Mouse (Mus musculus): ENCODE results near the gene Gdf7. TPM values are rescaled to one million over a fixed set of nuclear protein-coding genes. Genes with fewer than 3 reads are reported as not detected.
A peak's percentile ranks its signal among the peaks of the same experiment; 100 is the strongest.

Gene Gdf7
- polyA plus RNA-seq, 1 experiment from 2014 or later, result 0.16 TPM

- 64% methylated on average over 6 of the region's 6 CpGs for WGBS
- Histone ChIP-seq H3K9me3 (replicated peaks; ENCODE audit: control insufficient read depth, low read length, poor library complexity, severe bottlenecking) (no peaks in the 10 kb centered on the region), H3K9ac (ENCODE audit: low read depth, low read length) (no peak overlapping the region), H3K27me3 (ENCODE audit: control insufficient read depth, insufficient read depth, low read depth, low read length) (peaks cover 42% of the 10 kb centered on the region), H3K36me3 (ENCODE audit: control insufficient read depth, insufficient read depth, low read length) (no peaks in the 10 kb centered on the region), H3K4me1 (ENCODE audit: control insufficient read depth, insufficient read depth, low read length) (peaks cover 14% of the 10 kb centered on the region), H3K4me2 (ENCODE audit: low read length) (no peak overlapping the region), H3K27ac (ENCODE audit: low read length) (no peak overlapping the region), H3K4me3 (ENCODE audit: low read depth, low read length) (no peak overlapping the region)
- ATAC-seq, result no peak
Measured at GRCm38 (mm10) chr12:8295307-8295913, 6.3 kb downstream of the Gdf7 start.

- peak; percentile 68 for ATAC-seq
- H3K36me3 ChIP-seq (ENCODE audit: control insufficient read depth, insufficient read depth, low read length), result no peaks in the 10 kb centered on the region
- H3K9ac ChIP-seq (ENCODE audit: low read depth, low read length), result no peak overlapping the region
- no peak overlapping the region for H3K27ac ChIP-seq (ENCODE audit: low read length)
- H3K27me3 ChIP-seq (ENCODE audit: control insufficient read depth, insufficient read depth, low read depth, low read length), result peaks cover 12% of the 10 kb centered on the region
- no peaks in the 10 kb centered on the region for H3K9me3 ChIP-seq (replicated peaks; ENCODE audit: control insufficient read depth, low read length, poor library complexity, severe bottlenecking)
- WGBS, result 28% methylated on average over 15 of the region's 15 CpGs
- peaks cover 5% of the 10 kb centered on the region for H3K4me1 ChIP-seq (ENCODE audit: control insufficient read depth, insufficient read depth, low read length)
- H3K4me3 ChIP-seq (ENCODE audit: low read depth, low read length), result no peak overlapping the region
- peak overlapping the region; percentile 35 for H3K4me2 ChIP-seq (ENCODE audit: low read length)
Measured at GRCm38 (mm10) chr12:8291157-8291853, 10.4 kb downstream of the Gdf7 start.

GRCm38 (mm10) chr12:8289499-8289898 is 12.3 kb downstream of the Gdf7 start:
- no peak overlapping the region for H3K4me2 ChIP-seq (ENCODE audit: low read length)

DNA sequence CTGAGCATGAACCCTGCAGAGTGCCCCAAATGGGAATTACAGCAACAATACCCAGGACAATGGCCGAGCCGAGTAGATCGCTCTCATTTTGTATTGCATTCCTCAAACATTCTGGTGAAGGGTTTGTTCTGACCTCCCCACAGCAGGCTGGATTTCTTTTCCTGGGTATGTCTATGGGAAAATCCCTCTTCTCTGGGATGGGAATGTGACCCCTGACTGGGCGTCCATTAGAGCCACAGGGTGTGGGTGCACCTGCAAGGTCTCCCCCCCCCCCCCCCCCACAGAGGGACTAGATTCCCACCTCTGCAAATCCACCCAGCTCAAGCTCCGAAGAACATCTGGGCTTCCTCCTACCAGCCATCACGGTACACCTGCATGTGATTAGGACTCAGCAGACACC is 12.7 kb downstream of the Gdf7 start:
- no peak overlapping the region for H3K9ac ChIP-seq (ENCODE audit: low read depth, low read length)
- H3K4me1 ChIP-seq (ENCODE audit: control insufficient read depth, insufficient read depth, low read length), result peaks cover 5% of the 10 kb centered on the region
- no peaks in the 10 kb centered on the region for H3K9me3 ChIP-seq (replicated peaks; ENCODE audit: control insufficient read depth, low read length, poor library complexity, severe bottlenecking)
- H3K4me2 ChIP-seq (ENCODE audit: low read length), result no peak overlapping the region
- no peak for ATAC-seq
- WGBS, result 64% methylated on average over 6 of the region's 6 CpGs
- no peaks in the 10 kb centered on the region for H3K36me3 ChIP-seq (ENCODE audit: control insufficient read depth, insufficient read depth, low read length)
- no peak overlapping the region for H3K27ac ChIP-seq (ENCODE audit: low read length)
- no peak overlapping the region for H3K4me3 ChIP-seq (ENCODE audit: low read depth, low read length)
- H3K27me3 ChIP-seq (ENCODE audit: control insufficient read depth, insufficient read depth, low read depth, low read length), result no peaks in the 10 kb centered on the region

More at GRCm38 (mm10) chr12:8289499-8289898, 12.3 kb downstream of the Gdf7 start:
- Histone ChIP-seq H3K4me1 (ENCODE audit: control insufficient read depth, insufficient read depth, low read length) (peaks cover 5% of the 10 kb centered on the region), H3K4me3 (ENCODE audit: low read depth, low read length) (no peak overlapping the region), H3K9me3 (replicated peaks; ENCODE audit: control insufficient read depth, low read length, poor library complexity, severe bottlenecking) (no peaks in the 10 kb centered on the region), H3K27me3 (ENCODE audit: control insufficient read depth, insufficient read depth, low read depth, low read length) (no peaks in the 10 kb centered on the region), H3K9ac (ENCODE audit: low read depth, low read length) (no peak overlapping the region), H3K36me3 (ENCODE audit: control insufficient read depth, insufficient read depth, low read length) (no peaks in the 10 kb centered on the region), H3K27ac (ENCODE audit: low read length) (no peak overlapping the region)
- ATAC-seq, result no peak
- 89% methylated on average over 8 of the region's 8 CpGs for WGBS

DNA sequence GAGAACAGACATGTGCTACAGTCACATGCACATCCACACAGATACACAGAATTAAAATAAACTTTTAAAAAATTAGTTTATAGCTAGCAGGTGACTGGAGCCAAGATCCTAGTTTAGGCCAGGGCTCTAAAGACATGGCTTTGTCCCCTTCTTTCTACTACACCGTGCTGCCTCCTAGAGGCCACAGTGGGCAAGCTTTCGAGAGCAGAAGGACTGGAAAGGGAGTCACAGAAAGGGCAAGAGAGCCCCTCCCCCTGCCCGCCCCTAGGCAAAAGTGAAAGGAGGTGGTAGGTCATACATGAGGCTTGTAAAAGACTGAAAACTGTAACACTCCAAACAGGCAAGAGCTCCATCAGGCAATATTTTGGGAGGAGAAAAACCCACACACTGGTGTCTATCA is 13.8 kb downstream of the Gdf7 start:
- Histone ChIP-seq H3K9me3 (replicated peaks; ENCODE audit: control insufficient read depth, low read length, poor library complexity, severe bottlenecking) (no peaks in the 10 kb centered on the region), H3K27ac (ENCODE audit: low read length) (no peak overlapping the region), H3K4me1 (ENCODE audit: control insufficient read depth, insufficient read depth, low read length) (peaks cover 5% of the 10 kb centered on the region), H3K9ac (ENCODE audit: low read depth, low read length) (no peak overlapping the region), H3K27me3 (ENCODE audit: control insufficient read depth, insufficient read depth, low read depth, low read length) (no peaks in the 10 kb centered on the region), H3K4me2 (ENCODE audit: low read length) (no peak overlapping the region), H3K4me3 (ENCODE audit: low read depth, low read length) (no peak overlapping the region), H3K36me3 (ENCODE audit: control insufficient read depth, insufficient read depth, low read length) (no peaks in the 10 kb centered on the region)
- ATAC-seq, result no peak
- WGBS, result 77% methylated on average over 3 of the region's 3 CpGs

DNA sequence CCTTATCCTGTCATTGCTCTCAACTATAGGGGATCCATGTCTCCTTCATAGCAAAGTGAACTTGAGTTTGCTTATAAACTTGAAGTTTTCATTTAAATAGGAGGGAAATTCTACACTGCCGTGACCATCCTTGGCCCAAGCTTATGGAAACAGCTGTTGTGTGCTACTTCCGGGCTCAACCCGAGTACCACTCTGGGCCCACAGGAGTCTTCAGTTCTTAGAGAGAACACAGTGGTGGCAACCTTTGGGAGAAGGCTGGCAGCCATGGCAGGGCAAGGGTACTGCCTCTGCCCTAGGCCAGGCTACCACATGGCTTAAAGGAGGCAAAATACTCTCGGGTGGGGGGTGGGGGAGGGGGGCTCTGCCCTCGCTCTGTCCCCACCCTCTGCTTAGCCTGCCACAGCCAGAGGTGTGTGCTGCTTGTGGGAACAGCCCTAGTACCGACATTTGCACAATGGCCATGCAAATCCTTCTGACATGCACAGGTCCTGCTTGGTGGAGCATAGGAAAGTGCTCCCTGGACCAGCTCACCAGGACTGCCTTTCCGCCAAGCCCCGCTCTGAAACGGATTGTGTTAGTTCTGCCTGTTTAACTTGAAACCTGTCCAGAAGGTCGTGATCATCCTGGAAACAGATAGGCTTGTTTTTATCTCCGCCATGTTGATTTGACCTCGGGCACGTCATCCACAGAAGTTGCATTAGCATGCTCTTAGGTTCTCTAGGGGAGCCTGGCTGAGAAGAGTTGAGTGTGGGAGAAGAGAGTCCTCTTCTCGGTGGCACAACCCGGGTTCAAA is 20.3 kb downstream of the Gdf7 start:
- no peak; the same call in 1 of the 2 replicates for ATAC-seq
- no peaks in the 10 kb centered on the region for H3K4me1 ChIP-seq (ENCODE audit: control insufficient read depth, insufficient read depth, low read length)
- no peak overlapping the region for H3K4me3 ChIP-seq (ENCODE audit: low read depth, low read length)
- no peak overlapping the region for H3K9ac ChIP-seq (ENCODE audit: low read depth, low read length)
- H3K9me3 ChIP-seq (replicated peaks; ENCODE audit: control insufficient read depth, low read length, poor library complexity, severe bottlenecking), result no peaks in the 10 kb centered on the region
- H3K27ac ChIP-seq (ENCODE audit: low read length), result no peak overlapping the region
- WGBS, result 80% methylated on average over 15 of the region's 15 CpGs
- H3K27me3 ChIP-seq (ENCODE audit: control insufficient read depth, insufficient read depth, low read depth, low read length), result no peaks in the 10 kb centered on the region
- no peaks in the 10 kb centered on the region for H3K36me3 ChIP-seq (ENCODE audit: control insufficient read depth, insufficient read depth, low read length)
- H3K4me2 ChIP-seq (ENCODE audit: low read length), result no peak overlapping the region

DNA sequence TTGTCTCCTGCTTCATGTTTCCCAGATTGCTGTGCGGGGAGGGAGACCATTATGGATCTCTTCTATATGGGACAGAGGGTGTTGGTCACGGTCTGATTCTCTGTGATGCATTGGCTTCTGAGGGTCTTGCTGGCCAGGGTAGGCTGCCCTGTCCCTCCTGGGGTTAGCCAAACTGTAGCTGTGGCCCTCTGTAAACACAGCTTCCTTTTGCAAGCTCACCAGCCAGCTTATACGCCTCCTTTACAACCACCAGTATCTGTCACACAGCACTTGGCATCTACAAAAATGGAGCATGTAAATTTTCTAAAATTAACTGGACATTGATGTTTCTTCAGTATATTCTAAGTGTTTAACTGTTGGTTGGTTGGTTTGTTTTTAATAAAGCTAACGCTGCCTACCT is 26.3 kb downstream of the Gdf7 start:
- no peaks in the 10 kb centered on the region for H3K27me3 ChIP-seq (ENCODE audit: control insufficient read depth, insufficient read depth, low read depth, low read length)
- ATAC-seq, result no peak
- no peak overlapping the region for H3K4me3 ChIP-seq (ENCODE audit: low read depth, low read length)
- no peak overlapping the region for H3K27ac ChIP-seq (ENCODE audit: low read length)
- WGBS, result 89% methylated on average over 4 of the region's 4 CpGs
- no peak overlapping the region for H3K4me2 ChIP-seq (ENCODE audit: low read length)
- H3K9ac ChIP-seq (ENCODE audit: low read depth, low read length), result no peak overlapping the region
- H3K36me3 ChIP-seq (ENCODE audit: control insufficient read depth, insufficient read depth, low read length), result no peaks in the 10 kb centered on the region
- no peaks in the 10 kb centered on the region for H3K9me3 ChIP-seq (replicated peaks; ENCODE audit: control insufficient read depth, low read length, poor library complexity, severe bottlenecking)
- no peaks in the 10 kb centered on the region for H3K4me1 ChIP-seq (ENCODE audit: control insufficient read depth, insufficient read depth, low read length)

DNA sequence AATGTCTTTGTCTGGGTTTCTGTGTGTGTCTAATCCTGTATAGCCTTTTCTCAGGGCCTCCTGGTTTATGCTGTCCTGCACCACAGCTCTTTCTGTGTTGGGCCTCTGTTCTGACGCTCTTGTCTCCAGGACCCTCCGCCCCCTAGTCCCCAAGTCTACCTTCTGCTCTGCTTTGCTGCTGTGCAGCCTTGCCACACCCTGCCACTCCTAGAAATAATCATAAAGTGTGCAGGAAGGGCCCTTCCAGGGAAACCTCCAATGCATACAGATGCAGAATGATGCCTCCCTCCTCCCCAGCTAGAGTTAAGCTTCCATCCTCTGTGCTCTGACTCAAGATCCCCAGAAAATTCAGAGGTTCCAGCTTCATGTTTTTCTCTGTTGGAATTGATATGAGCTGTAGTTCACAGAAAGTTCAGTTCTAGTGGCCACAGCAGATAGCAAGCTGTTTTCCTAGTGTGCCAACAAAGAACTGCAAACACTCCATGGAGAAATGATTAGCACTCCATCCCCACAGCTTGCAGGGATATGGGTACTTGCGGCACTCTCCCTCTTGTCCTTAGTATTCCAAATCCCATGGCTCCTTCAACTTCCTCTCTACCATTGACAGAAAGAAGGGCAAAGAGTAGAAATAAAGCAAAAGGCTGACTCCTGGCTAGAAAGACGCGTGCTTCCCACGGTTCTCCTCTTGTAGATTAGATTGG is 28.1 kb downstream of the Gdf7 start:
- Histone ChIP-seq H3K36me3 (ENCODE audit: control insufficient read depth, insufficient read depth, low read length) (no peaks in the 10 kb centered on the region), H3K4me1 (ENCODE audit: control insufficient read depth, insufficient read depth, low read length) (no peaks in the 10 kb centered on the region), H3K4me2 (ENCODE audit: low read length) (no peak overlapping the region), H3K9me3 (replicated peaks; ENCODE audit: control insufficient read depth, low read length, poor library complexity, severe bottlenecking) (no peaks in the 10 kb centered on the region), H3K27me3 (ENCODE audit: control insufficient read depth, insufficient read depth, low read depth, low read length) (no peaks in the 10 kb centered on the region), H3K4me3 (ENCODE audit: low read depth, low read length) (no peak overlapping the region), H3K9ac (ENCODE audit: low read depth, low read length) (no peak overlapping the region), H3K27ac (ENCODE audit: low read length) (no peak overlapping the region)
- no peak for ATAC-seq
- 96% methylated on average over 6 of the region's 6 CpGs for WGBS
